Mouse (Mus musculus): ENCODE results near the gene Tbc1d8. TPM values are rescaled to one million over a fixed set of nuclear protein-coding genes. Genes with fewer than 3 reads are reported as not detected.

Tbc1d8 gene
- polyA plus RNA-seq, 1 experiment = 26.8 TPM

- Histone ChIP-seq H3K27ac (ENCODE audit: control insufficient read depth, insufficient read depth, low read length) (no peak overlapping the region), H3K27me3 (ENCODE audit: control insufficient read depth, insufficient read depth, low read length) (no peaks in the 10 kb centered on the region), H3K36me3 (ENCODE audit: control insufficient read depth, insufficient read depth, low read length) (no peaks in the 10 kb centered on the region), H3K4me3 (ENCODE audit: control insufficient read depth, insufficient read depth, low read length) (no peak overlapping the region), H3K4me1 (replicated peaks; ENCODE audit: control insufficient read depth, insufficient read depth, low read length) (no peaks in the 10 kb centered on the region)
- 96% methylated on average over 7 of the region's 7 CpGs for WGBS
- DNase-seq = no peak
- no peak for TF ChIP-seq POLR2A (IDR thresholded peaks at IDR 0.05; ENCODE audit: control insufficient read depth, extremely low read depth, insufficient read depth, low read length, poor library complexity)
- no peak for TF ChIP-seq CTCF (IDR thresholded peaks at IDR 0.05; ENCODE audit: borderline replicate concordance, control insufficient read depth, extremely low read depth, insufficient read depth, low read length, poor library complexity)
Observed at GRCm38 (mm10) chr1:39521326-39521725, 42.8 kb upstream of the Tbc1d8 start.

DNA sequence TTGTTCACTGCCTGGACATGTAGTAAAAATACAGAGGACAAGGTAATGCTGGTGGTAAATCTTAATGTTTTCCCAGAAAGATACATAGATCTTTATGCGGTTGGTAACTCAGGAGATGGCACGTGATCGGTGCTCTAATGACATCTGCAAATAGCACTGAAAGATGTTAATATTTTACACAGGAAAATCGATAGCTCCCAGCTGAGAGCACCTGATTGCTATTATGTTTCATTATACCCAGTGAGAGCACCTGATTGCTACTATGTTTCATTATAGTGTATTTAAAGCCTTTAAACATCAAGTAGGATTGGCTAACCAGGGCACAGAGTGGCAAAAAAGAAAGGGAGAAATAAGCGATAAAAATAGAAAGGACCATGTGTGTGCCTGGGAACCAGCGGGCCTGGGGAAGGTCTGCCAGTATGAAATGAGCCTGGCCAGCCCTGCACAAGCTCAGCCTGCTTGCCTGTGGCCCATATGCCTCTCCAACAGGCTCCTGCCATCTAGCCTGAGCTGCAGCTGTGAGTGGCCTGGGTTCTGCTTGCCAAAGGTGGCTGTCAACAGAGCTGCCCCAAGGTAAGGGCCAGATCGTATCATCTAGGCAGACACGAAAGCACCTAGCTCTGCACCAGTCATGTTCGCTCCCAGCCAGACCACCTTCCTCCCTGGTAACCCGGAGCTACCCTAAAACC, 36.9 kb upstream of the Tbc1d8 start:
- Histone ChIP-seq H3K27me3 (ENCODE audit: control insufficient read depth, insufficient read depth, low read length) (no peaks in the 10 kb centered on the region), H3K27ac (ENCODE audit: control insufficient read depth, insufficient read depth, low read length) (no peak overlapping the region), H3K4me3 (ENCODE audit: control insufficient read depth, insufficient read depth, low read length) (no peak overlapping the region), H3K36me3 (ENCODE audit: control insufficient read depth, insufficient read depth, low read length) (no peaks in the 10 kb centered on the region), H3K4me1 (replicated peaks; ENCODE audit: control insufficient read depth, insufficient read depth, low read length) (no peaks in the 10 kb centered on the region)
- WGBS = 95% methylated on average over 10 of the region's 10 CpGs
- TF ChIP-seq POLR2A (IDR thresholded peaks at IDR 0.05; ENCODE audit: control insufficient read depth, extremely low read depth, insufficient read depth, low read length, poor library complexity) = no peak
- no peak for TF ChIP-seq CTCF (IDR thresholded peaks at IDR 0.05; ENCODE audit: borderline replicate concordance, control insufficient read depth, extremely low read depth, insufficient read depth, low read length, poor library complexity)
- DNase-seq = no peak

DNA sequence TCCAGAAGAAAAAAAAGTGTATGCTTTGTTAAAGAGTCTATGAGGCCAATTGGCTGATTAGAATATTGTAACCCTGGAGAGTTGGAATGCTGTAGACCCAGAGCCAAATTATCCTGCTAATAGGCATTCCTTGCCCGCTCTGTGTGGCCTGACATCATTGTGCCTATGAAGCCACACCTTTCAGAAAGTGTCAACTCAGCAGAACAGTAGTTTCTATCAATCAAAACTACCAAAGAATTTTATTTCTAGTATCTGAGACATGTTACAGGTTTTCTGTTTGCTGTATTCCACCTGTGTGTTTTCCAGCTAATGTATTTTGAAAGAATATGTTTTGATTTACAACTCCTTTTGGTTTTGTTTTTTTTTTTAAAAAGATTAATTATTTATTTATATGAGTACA, 33.6 kb upstream of the Tbc1d8 start:
- no peak for TF ChIP-seq POLR2A (IDR thresholded peaks at IDR 0.05; ENCODE audit: control insufficient read depth, extremely low read depth, insufficient read depth, low read length, poor library complexity)
- no peak for TF ChIP-seq CTCF (IDR thresholded peaks at IDR 0.05; ENCODE audit: borderline replicate concordance, control insufficient read depth, extremely low read depth, insufficient read depth, low read length, poor library complexity)
- 92% methylated on average over 1 of the region's 1 CpGs for WGBS
- Histone ChIP-seq H3K4me3 (ENCODE audit: control insufficient read depth, insufficient read depth, low read length) (no peak overlapping the region), H3K36me3 (ENCODE audit: control insufficient read depth, insufficient read depth, low read length) (no peaks in the 10 kb centered on the region), H3K27me3 (ENCODE audit: control insufficient read depth, insufficient read depth, low read length) (no peaks in the 10 kb centered on the region), H3K4me1 (replicated peaks; ENCODE audit: control insufficient read depth, insufficient read depth, low read length) (no peaks in the 10 kb centered on the region), H3K27ac (ENCODE audit: control insufficient read depth, insufficient read depth, low read length) (no peak overlapping the region)
- no peak for DNase-seq

DNA sequence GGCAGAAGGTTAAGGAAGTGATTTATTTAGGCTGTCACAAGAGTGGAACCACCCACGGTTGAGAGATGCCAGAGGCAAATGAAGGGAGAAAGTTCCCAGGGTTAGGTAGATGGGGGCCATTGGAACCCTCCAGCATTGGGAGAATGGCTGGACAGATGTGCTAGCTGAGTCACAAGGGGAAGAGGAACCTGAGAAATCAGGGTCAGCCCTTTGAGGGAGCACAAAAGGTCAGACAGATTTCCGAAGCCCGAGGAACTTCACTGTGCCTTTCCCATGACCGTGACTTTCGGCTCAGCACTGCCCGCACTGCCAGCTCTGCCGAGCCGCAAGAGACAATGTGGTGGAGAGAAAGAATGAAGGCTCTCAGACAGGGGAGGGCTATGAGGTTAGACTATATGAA, 33.2 kb upstream of the Tbc1d8 start:
- TF ChIP-seq POLR2A (IDR thresholded peaks at IDR 0.05; ENCODE audit: control insufficient read depth, extremely low read depth, insufficient read depth, low read length, poor library complexity) (no peak), CTCF (IDR thresholded peaks at IDR 0.05; ENCODE audit: borderline replicate concordance, control insufficient read depth, extremely low read depth, insufficient read depth, low read length, poor library complexity) (no peak)
- 94% methylated on average over 8 of the region's 8 CpGs for WGBS
- no peak for DNase-seq
- no peaks in the 10 kb centered on the region for H3K36me3 ChIP-seq (ENCODE audit: control insufficient read depth, insufficient read depth, low read length)
- H3K4me3 ChIP-seq (ENCODE audit: control insufficient read depth, insufficient read depth, low read length) = no peak overlapping the region
- H3K27ac ChIP-seq (ENCODE audit: control insufficient read depth, insufficient read depth, low read length) = no peak overlapping the region
- H3K27me3 ChIP-seq (ENCODE audit: control insufficient read depth, insufficient read depth, low read length) = no peaks in the 10 kb centered on the region
- H3K4me1 ChIP-seq (replicated peaks; ENCODE audit: control insufficient read depth, insufficient read depth, low read length) = no peaks in the 10 kb centered on the region

- Histone ChIP-seq H3K27me3 (ENCODE audit: control insufficient read depth, insufficient read depth, low read length) (no peaks in the 10 kb centered on the region), H3K4me1 (replicated peaks; ENCODE audit: control insufficient read depth, insufficient read depth, low read length) (peaks cover 8% of the 10 kb centered on the region; the same call in 1 of the 2 replicates), H3K4me3 (ENCODE audit: control insufficient read depth, insufficient read depth, low read length) (no peak overlapping the region), H3K27ac (ENCODE audit: control insufficient read depth, insufficient read depth, low read length) (no peak overlapping the region), H3K36me3 (ENCODE audit: control insufficient read depth, insufficient read depth, low read length) (no peaks in the 10 kb centered on the region)
- TF ChIP-seq POLR2A (IDR thresholded peaks at IDR 0.05; ENCODE audit: control insufficient read depth, extremely low read depth, insufficient read depth, low read length, poor library complexity) (no peak), CTCF (IDR thresholded peaks at IDR 0.05; ENCODE audit: borderline replicate concordance, control insufficient read depth, extremely low read depth, insufficient read depth, low read length, poor library complexity) (no peak)
- no peak for DNase-seq
- 50% methylated on average over 9 of the region's 9 CpGs for WGBS
Observed at GRCm38 (mm10) chr1:39505600-39505999, 27.0 kb upstream of the Tbc1d8 start.

DNA sequence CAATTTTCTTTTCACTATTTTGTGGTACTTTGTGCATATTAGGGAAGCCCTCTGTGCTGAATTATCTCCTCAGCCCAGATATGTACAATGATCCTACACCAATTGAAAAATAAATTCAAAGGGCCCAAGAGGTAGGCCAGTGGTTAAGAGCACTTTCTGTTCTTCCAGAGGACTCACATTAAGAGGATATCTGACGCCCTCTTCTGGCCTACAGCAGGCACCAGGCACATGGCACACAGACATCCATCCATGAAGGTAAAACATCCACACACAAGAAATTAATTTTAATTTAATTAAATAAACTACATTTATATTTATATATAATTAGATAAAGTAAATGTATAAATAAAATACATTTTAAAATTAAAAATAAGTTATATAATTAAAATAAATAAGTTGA, 25.7 kb upstream of the Tbc1d8 start:
- Histone ChIP-seq H3K4me1 (replicated peaks; ENCODE audit: control insufficient read depth, insufficient read depth, low read length) (peaks cover 8% of the 10 kb centered on the region; the same call in 1 of the 2 replicates), H3K36me3 (ENCODE audit: control insufficient read depth, insufficient read depth, low read length) (no peaks in the 10 kb centered on the region), H3K27me3 (ENCODE audit: control insufficient read depth, insufficient read depth, low read length) (no peaks in the 10 kb centered on the region), H3K27ac (ENCODE audit: control insufficient read depth, insufficient read depth, low read length) (no peak overlapping the region), H3K4me3 (ENCODE audit: control insufficient read depth, insufficient read depth, low read length) (no peak overlapping the region)
- TF ChIP-seq POLR2A (IDR thresholded peaks at IDR 0.05; ENCODE audit: control insufficient read depth, extremely low read depth, insufficient read depth, low read length, poor library complexity) = no peak
- no peak for TF ChIP-seq CTCF (IDR thresholded peaks at IDR 0.05; ENCODE audit: borderline replicate concordance, control insufficient read depth, extremely low read depth, insufficient read depth, low read length, poor library complexity)
- WGBS = 11% methylated on average over 1 of the region's 1 CpGs
- DNase-seq = peak; percentile 17

All from thymus, adult 2 months (tissue).